Mouse (Mus musculus) spleen, adult 2 months (tissue): ENCODE results near the gene Psmd11.

Source experiments
- CTCF ChIP-seq: fragments of 200-500 bp; IDR thresholded peaks from 2 replicates; pipeline ENCODE4 v1.5.1; 2011; ENCODE audit warnings: mild to moderate bottlenecking, inconsistent platforms; ENCODE audit not compliant: insufficient read depth, insufficient read length, insufficient replicate concordance; ENCODE audit errors: extremely low read depth
- POLR2A ChIP-seq: fragments of 200-500 bp; IDR thresholded peaks from 2 replicates; pipeline ENCODE4 v1.6.1; 2011; ENCODE audit warnings: low read depth, low read length, inconsistent platforms

GRCm38 (mm10) chr11:80515346-80515745 is 86.9 kb downstream of the Psmd11 start:
- no peak for TF ChIP-seq CTCF
- no peak for TF ChIP-seq POLR2A
